Mouse (Mus musculus): ENCODE measurements around the gene Comt.

Comt gene

GRCm38 (mm10) chr16:18357977-18358376 lies 68.7 kb downstream of the Comt start:
- no peak for DNase-seq (ENCODE audit: low read depth, low spot score)

DNA sequence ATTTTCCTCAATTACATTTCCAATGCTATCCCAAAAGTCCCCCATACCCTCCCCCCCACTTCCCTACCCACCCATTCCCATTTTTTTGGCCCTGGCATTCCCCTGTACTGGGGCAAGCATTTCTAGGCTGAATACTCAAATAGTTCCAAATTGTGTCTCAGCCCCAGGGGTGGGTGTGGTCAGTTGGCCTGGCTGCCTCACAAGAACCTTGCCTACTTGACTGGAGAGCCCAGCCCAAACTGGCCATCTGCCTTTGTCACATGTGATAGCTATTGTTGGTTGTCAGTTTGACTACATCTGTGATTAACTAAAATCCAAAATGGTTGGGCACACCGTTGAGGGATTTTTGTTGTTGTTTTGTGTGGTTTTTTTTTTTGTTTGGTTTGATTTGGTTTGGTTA lies 69.7 kb downstream of the Comt start:
- no peak for DNase-seq (ENCODE audit: low read depth, low spot score)
